Mouse (Mus musculus) ovary, adult 2 months (tissue): Measurements from ENCODE around the gene Tnfrsf11a. TPM values are rescaled to one million over a fixed set of nuclear protein-coding genes. Genes with fewer than 3 reads are reported as not detected.

Source experiments
- polyA plus RNA-seq: library from polyadenylated mRNA; depleted of rRNA; stranded (reverse); fragments of >200 nt; gene quantifications from 2 replicates; pipeline ENCODE4 v1.2.3, GENCODE M21; 2012; rRNA removed

Tnfrsf11a gene
- 5.2 and 6.3 TPM in 2 replicates for polyA plus RNA-seq

GRCm38 (mm10) chr1:105780457-105781364, at the start of gene Tnfrsf11a:
Tnfrsf11a (plus strand) TSS chr1:105780718.

Other genes starting within 250 kb of the Tnfrsf11a start
- 8.1 and 10.4 TPM in 2 replicates for gene Pign, start 117.0 kb upstream of the Tnfrsf11a start, polyA plus RNA-seq
- 29.3 and 37.3 TPM in 2 replicates for gene Relch, start 116.9 kb upstream of the Tnfrsf11a start, polyA plus RNA-seq
- gene Zcchc2, start 209.7 kb downstream of the Tnfrsf11a start, polyA plus RNA-seq, result 15.6 and 21.0 TPM in 2 replicates